Mouse (Mus musculus) right cerebral cortex, postnatal 4 days (tissue): ENCODE results near the gene Neurl4.
"Not testable (repeated sequence)": the region's sequence is repeated elsewhere in the genome, so short reads cannot be mapped to it uniquely, and the experiment has no call there.

ENCODE experiments used
- DNase-seq: peaks from one replicate; pipeline ENCODE4 v3.0.0-alpha.2; 2022

The Neurl4 gene

DNA sequence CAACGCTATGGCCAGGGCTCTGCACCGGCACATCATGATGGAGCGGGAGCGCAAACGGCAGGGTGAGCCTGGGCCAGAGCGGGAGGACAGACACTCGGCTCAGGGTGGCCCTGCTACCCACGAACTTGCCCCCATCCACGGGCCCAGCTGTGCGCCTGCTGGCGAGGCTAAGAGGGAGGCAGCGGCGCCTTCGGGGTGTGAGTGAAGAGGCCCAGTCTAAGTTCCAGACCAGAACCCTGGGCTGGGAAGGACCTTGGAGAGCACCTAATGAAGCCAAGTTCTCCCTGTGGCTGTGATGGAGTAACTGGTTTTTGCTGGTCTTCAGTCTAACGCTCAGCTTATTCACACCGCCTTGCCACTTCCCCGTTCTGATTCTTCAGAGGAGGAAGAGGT is 13.5 kb downstream of the Neurl4 start:
- DNase-seq: no peak

DNA sequence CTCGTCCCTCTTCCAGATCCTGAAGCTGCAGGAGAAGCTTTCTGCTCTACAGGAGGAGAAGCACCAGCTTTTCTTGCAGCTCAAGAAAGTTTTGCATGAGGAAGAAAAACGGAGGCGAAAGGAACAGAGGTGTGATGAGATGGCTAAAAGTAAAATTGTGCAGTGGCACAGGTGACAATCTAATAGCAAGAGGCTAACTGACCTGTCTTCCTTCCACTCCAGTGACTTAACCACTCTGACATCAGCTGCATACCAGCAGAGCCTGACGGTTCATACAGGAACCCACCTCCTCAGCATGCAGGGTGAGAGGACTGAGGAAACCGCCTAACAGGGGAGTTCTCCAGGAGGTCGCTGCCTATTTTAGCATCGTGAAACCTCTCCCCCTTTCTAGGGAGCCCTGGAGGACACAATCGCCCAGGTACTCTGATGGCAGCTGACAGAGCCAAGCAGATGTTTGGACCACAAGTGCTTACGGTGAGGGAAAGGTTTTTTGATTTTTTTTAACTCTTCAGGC is 14.1 kb downstream of the Neurl4 start:
- no peak for DNase-seq

DNA sequence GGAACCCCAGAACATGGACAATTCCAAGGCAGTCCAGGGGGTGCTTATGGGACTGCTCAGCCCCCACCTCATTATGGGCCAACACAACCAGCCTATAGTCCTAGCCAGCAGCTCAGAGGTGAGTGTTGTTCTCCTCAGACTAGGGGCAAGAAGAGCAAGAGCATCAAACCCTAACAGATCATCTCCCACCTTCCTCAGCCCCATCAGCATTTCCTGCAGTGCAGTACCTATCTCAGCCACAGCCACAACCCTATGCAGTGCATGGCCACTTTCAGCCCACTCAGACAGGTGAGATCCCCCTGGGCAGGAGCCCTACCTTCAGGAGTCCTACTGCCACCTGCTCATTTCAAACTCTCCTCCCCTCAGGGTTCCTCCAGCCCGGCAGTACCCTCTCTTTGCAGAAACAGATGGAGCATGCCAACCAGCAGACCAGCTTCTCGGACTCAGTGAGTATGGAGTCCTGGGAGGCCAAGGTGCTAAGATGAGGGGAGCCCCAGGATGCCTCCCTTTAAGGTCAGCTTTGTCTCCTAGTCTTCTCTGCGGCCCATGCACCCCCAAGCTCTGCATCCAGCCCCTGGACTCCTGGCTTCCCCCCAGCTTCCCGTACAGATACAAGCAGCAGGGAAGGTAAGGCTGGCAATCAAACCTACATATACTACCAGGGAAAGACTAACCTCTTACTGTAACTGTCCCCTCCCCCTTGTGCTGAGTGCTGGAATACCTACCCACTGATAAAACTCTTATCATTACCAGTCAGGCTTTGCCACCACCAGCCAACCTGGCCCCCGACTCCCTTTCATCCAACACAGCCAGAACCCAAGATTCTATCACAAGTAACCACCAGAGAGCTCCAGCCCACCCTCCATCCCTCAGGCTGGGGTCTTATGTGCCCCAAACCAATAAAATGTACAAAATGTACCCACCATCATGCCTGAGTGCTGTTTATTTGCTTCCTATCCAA is 15.1 kb downstream of the Neurl4 start:
- DNase-seq: no peak

DNA sequence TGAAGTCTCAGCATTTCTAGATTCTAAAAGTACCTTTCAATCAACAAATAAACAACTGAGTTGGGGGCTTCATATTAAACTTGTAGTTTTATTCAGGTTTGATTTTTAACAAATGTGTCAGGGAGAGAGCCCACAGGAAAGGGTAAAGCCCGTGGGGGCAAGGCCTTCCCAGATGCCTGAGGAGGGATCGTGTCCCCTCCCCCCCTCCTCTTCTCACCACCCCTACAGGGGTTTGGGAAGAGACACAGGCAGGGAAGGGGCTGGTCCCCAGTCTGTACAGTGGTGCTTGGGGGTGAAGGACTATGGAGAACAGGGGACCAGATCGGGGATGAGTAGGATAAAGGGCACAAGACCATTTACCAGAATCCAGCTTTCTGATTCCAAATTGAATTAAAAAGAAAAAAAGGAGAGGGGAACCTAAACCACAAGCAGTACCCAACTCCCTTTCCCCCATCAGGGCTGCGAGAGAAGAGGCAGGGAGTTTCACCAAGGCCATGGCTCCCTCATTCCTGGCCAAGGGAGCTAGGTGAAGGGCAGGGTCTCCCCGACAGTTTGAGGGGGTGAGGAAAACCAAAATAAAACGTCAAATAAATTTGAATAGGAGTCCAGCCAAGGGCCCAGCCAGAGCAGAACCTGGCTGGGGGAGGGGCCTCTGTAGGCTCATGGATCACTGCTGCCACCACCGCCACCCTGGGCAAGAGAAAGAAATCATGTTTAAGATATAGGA is 15.9 kb downstream of the Neurl4 start:
- DNase-seq: not testable (repeated sequence)

DNA sequence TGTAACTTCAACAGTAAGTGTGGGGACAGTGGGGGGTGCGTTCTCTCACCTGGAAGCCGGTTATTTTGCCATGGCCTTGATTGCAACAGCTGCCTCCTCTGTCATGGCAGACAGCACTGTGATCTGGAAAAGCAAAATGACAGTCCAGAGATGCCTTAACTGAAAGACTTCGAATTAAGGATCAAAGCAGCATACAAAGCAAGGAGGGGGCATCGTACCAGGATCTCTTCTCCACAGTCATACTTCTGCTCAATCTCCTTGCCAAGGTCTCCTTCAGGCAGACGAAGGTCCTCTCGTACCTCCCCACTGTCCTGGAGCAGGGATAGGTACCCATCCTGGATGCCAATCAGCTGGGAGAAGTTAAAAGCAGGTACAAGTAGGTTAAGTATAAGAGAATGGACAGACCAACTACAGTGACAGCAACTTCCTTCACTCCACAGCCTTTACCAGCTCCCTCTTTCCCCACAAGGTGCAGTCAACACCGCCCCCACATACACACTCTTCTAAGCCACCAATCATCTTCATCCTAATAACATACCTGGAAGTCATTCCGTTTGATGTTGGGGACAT is 16.6 kb downstream of the Neurl4 start:
- DNase-seq: no peak

DNA sequence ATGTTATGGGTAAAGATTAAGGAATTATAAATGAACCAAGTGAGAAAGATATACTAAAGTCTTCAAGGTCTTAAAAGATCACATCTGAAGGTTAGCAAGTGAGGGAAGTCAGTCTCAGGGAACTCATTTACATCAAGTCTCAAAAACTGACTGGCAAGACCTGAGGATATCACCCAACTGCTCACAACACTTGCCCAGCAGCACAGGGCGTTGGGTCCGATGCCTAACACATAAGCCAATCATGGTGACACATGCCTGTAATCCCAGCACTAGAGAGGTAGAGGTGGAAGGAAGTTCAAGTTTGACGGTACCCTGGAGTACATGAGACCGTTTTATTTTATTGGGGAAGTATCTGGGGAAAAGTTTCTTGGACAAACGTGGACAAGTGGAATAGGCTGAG is 17.2 kb downstream of the Neurl4 start:
- DNase-seq: no peak

DNA sequence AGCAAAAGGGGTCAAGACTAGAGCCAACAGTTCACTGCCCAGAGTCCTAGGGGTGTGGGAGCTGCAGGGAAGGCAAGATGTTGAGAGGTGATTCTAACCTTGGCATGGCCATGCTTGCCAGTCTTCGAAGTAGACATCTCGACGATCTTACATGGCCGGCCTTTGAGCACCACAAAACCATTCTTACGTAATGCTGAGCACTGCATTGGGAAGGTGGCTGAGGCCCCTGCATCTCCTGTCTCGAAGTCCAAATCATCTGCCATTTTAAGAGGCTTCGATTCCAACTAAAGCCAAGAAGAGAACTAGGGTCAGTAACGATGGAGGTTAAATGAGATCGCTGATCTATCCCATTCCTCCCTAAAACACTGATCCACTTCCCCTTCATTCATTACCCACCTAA is 18.2 kb downstream of the Neurl4 start:
- DNase-seq: no peak

DNA sequence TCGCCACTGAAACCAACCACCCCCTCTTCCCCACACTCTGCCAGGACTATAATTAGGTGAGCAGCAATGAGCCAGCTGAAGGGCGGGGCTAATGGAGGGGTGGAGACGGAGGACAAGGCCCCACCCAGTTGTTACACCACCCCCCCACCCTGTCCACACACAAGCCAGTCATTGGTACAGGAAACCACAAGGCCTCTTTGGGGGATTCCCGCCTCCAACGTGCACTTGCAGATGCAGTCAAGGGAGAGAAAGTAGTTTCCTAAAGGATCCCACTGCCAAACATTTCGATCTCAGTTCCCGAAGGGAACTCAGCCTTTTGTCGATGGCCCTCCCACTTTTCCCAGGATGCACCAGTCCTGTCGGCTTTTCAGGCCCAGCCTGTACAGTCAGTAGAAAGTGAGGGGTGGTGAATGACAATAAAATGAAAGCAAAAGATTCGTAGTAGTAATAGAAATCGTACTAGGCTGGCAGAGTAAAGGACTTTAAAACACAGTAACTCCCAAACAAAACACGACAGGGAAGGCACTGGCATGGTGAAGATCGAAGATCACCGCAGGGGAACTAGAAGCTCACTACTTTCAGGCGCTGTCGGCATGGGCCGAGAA is 18.9 kb downstream of the Neurl4 start:
- no peak for DNase-seq

DNA sequence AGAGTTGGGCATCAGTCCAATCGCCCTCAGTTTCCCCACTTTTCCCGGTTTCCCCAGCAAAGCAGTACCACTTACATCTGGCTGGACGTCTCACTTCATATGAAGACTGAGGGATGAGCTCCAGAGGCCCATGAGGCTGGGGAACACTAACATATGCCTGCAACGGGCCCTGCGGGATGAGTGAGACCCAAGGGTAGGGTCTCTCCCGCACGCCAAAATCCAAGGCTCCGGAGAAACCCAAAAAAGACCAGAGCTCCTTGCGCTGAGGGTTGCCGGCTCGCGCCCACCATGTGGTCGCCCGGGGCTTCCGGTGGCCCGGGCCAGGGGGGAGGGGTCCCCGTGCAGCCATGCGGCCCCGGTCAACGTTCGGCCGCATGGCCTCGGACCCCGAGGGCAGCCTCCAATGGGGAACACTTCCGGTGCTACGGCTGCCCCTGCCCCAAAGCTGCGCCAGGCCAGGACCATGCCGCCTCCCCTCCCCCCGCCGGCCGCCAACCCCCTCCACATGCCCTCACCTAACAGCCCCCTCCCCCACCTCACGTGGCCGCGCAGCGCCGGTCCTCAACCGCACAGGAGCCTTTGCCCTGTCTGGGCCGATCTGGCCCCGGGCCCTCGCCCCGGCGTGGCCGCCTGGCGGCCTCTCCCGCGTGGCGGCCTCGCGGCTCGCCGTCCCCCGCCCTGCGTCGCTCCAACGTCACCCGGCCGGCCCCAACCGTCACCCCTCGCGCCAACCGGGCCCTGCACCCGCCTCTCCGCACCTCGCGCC is 19.6 kb downstream of the Neurl4 start:
- peak; percentile 64 for DNase-seq

DNA sequence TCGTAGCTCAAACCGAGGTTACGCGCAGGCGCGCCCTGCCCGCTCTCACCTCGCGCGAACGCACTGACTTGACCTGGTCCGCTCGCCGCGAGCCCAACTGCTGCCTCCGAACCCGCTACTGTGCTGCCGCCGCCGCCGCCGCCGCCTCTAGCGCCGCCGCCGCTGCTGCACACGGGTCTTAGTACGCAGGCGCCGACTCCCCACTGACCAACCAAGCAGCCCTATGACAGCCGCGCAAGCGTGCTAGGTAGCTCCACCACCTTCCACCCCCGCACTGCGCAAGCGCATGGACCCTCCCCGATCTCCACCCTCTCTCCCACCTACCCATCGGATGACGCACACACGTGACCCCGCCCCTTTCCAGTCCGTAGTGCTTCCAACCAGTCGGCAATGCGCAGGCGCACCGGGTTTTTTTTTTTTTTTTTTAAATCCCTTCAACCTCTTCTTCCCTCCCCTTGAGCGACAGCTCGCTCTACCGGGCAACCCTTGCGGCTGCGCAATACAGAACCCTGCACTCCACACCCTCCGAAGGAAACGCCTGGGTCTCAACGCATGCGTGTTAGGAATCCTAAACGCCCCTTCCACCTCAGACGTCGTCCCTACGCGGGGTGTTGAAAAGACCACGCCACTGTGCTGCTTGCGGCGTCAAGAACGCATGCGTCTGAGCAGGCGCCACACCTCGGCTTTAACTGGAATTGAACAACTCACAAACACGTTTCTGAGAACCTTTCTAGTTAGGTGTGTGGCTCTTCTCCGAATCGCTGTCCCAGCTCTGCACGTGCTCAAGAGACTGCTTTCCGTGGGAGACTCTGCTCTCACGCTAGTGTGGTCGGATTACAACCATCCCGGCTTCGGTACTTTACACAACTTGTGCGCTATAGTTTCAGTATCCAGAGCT is 20.5 kb downstream of the Neurl4 start, which contains the start of gene Eif5a:
TSS of gene Eif5a (minus strand) at position 845 of the 898 bp plus-strand sequence.
- peak; percentile 100 for DNase-seq

DNA sequence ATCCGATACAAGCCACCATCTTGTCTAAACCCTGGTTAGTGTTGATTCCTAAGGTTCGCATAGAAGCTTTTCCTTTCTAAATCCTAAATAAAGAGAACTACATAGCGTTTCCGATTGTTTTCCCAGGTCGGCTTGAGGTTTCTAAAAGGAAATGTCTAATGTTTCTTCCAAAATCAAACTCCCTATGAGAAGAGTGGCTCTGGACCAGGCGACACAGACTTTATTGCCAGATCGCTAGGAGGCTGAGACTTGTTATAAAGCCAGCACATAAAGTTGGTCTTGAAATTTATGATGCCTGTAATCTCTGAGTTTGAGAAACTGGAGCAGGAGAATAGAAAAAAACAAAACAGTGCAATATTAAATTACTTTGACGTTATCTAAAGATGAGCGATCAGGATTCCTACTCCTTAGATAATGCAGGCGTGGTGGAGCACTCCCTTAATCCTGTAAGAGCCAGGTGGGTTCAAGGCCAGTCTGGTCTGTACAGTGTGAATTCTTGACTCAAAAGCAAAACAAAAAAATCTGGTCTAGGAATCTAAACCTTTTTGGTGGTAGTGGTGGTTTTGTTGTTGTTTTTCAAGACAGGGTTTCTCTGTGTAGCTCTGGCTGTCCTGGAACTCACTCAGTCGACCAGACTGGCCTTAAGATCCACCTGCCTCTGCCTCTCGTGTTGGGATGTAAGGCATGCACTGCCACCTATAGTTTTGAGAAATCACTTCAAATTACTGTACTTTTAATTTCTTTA is 21.3 kb downstream of the Neurl4 start:
- DNase-seq: no peak

DNA sequence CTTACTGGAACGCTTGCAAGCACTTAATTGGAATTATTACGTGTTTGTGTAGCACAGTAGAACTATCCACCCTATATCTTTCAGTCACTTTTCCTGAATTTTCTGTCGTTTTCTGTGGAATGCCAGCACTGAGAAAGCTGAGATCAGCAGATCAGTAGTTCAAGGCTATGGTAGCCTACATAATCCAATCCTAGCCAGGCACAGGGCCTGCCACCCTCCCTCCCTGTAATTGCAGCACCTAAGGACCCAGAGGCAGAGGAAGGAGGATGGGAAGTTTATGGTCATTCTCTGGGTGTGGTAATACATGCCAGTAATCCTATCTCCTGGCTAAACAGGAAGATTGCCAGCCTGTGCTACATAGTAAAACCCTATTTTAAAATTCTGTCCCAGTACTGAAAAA is 21.9 kb downstream of the Neurl4 start:
- no peak for DNase-seq

DNA sequence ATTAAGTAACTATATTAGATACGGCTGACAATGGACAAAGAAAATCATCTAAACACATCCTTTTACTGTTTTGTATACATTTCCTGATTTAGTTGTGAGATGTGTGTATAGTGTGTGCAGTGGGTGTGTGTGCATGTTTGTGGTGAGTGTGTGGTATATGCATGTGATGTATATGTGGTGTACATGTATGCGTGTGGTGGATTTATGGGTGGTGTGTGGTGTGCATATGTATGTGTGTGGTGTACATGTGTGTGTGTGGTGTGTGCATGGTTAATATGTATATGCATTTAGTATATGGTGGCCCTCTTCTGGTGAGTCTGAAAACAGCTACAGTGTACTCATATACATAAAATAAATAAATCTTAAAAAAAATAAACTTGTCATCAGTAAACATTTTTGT is 26.6 kb downstream of the Neurl4 start:
- DNase-seq: no peak

DNA sequence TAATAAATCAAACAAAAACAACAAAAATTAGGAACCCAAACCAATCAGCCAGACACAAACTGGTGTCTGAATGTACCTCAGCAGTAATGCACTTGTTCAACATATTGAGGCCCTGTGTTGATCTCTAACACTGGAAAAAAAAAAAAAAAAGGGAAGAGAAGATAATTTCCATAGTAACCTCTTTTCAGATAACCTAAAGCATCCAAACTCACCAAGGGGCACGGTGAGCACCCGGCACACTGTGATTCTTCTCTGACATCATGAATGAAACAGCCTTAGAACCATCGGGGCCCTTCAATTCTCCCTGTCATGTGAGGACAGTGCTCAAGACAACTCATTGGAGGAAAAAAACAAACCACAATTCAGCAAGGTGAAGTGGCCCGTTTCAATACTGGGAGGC is 28.8 kb downstream of the Neurl4 start:
- DNase-seq: no peak

DNA sequence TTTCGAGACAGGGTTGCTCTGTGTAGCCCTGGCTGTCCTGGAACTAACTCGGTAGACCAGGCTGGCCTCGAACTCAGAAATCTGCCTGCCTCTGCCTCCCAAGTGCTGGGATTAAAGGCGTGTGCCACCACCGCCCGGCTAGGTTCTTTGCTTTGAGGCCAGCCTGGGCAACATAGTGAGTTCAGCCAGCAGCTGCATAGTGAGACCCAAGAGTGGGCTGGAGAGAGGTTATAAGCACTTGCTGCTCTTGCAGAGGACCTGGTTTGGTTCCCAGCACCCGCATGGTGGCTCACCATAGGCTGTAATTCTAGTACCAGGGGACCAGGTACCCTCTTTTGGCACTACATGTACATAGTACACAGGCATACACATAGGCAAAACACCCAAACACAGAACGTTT is 29.3 kb downstream of the Neurl4 start:
- DNase-seq: not testable (repeated sequence)

DNA sequence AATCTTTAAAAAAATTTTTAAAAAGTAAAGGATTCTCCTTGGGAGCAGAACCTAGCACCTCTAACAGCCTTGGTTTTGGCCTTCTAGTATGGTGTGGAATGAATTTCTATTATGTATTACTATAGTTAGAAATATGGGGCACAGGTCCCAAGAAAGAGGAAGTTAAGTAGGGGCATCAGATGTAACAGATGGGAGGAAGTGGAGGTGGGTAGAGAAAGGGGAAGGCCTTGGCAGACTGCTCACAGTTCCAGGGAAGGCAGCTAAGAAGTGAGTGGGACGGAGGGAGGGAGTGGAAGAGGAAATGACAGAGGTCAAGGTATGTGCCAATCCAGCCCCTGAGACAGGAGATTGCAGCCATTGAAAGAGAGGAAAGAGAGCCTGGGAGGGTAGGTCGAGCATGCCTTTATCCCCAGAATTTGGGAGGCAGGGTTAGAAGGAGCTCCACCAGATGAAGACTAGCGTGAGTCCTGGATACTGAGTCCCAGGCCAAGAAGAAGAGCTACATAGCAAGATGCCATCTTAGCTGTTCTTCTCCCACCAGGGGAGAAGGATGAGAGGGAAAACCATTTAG is 30.2 kb downstream of the Neurl4 start:
- no peak for DNase-seq

DNA sequence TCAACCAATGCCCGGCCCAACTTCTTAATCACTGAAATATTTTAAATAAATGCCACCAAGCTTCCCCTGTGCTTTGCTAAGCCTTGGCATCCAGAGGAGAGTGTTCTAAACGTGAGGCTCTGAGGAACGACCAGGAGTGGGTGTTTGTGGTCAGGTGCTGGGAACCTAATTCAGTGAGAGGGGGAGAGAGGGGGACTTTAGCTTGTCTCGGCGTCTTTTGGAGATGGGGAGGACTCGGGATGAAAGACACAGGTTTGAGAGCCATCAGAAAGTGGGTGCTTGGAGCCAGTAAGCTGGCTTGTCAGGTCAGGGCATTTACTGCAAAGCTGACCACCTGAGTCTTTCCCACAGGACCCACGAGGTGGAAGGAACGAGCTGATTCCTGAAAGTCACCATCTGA is 30.9 kb downstream of the Neurl4 start:
- DNase-seq: no peak

DNA sequence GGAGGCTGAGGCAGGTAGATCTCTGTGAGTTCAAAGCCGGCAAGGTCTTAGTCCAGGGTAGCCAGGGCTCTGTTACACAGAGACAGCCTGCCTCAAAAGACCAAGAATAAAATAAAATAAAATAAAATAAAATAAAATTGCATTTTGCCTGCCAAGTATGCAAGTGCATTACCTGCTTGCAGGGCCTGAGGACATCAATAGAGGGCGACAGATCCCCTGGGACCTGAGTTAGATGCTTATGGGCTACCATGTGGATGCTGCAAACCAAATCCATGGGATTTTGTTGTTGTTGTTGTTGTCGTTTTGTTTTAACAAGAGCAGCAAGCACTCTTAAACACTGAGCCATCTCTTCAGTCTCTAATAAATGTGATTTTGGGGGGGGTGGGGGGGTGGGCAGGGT is 31.4 kb downstream of the Neurl4 start:
- DNase-seq: no peak

DNA sequence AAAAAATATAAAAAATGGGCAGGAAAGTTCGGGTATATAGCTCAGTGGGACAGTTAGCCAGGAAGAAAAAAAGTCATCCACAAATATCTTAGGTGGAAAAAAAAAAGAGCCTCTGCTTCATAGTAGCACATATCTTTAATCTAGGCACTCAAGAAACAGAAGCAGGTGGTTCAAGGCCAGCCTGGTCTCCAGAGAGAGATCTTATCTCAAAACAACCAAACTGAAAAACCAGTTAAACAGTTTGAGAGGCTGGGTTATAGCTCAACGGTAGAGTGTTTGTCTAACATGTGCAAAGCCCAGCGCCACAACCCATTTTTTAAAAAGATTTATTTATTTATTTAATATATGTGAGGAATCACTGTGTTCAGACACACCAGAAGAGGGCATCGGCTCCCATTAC is 32.2 kb downstream of the Neurl4 start:
- DNase-seq: no peak

DNA sequence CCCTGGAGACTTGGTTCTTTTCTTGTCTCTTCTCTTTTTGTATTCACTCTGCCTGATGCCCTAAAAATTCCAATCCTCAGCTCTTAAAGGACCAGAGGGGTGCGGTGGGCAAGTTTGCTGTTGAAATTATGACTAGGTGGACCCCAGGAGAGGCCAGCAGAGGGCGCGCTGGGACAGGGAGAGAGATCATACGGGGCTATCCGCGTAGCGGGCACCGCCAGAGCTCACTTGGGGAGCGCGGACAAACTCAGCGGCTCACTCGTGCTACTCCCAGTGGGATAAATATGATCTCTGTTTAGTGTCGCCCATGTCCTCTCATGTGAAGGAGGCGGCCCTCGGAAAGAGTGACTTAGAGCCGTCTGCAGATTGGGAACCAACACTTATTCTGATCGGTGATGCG is 33.3 kb downstream of the Neurl4 start:
- DNase-seq: peak; percentile 100
